In the genomic region with DNA sequence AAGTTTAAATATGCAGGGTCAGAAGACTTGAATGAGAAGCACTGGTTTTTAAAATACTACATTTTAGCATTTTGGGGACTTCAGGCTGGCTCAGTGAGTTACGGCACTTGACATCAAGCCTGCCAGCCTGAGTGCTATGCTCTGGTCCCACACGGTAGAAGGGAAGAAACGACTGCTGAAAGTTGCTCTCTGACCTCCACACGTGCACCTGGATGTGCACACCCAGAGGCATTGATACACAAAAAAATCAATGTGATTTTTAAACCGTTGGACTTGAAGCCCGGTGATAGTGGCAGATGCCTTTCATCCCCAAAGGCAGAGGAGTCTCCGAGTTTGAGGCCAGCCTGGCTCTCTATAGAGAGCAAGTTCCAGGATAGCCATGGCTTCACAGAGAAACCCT, we compare ENCODE assay signal across 22 mouse cellular contexts. TPM values are rescaled to one million over a fixed set of nuclear protein-coding genes. Genes with fewer than 3 reads are reported as not detected.
"Had no signal": no experiment of that assay in that cellular context is flagged by ENCODE, and none has a peak within 500 bp of the region (broad histone marks: within the 10 kb centered on the region; RNA-seq: fewer than 3 reads in every experiment).

No protein-coding gene starts in this region.

- DNase-seq: retina, postnatal 1 day; right cerebral cortex, adult 18-20 months; right cerebral cortex, postnatal 14 days; right cerebral cortex, postnatal 25 days; right cerebral cortex, postnatal 4 days; spleen, adult 18-20 months; thymus, adult 18-20 months; thymus, adult 2 months; thymus, postnatal 14 days; thymus, postnatal 25 days; thymus, postnatal 36 days; thymus, postnatal 4 days had no signal

- H3K4me2 ChIP-seq: neural tube, embryonic 13.5 days; neural tube, embryonic 15.5 days; stomach, embryonic 15.5 days had no signal

- H3K9ac ChIP-seq: neural tube, embryonic 13.5 days; neural tube, embryonic 15.5 days; stomach, embryonic 15.5 days had no signal

- H3K4me3 ChIP-seq: neural tube, embryonic 13.5 days; neural tube, embryonic 15.5 days; stomach, embryonic 15.5 days had no signal

- H3K27ac ChIP-seq: neural tube, embryonic 13.5 days; neural tube, embryonic 15.5 days; stomach, embryonic 15.5 days; stomach, postnatal 0 days had no signal

- H3K27me3 ChIP-seq: stomach, embryonic 15.5 days had no signal

- H3K9me3 ChIP-seq: neural tube, embryonic 13.5 days; neural tube, embryonic 15.5 days; stomach, embryonic 15.5 days had no signal

- H3K36me3 ChIP-seq: neural tube, embryonic 13.5 days; neural tube, embryonic 15.5 days; stomach, embryonic 15.5 days had no signal

RNA-seq across cellular contexts. Expression of a gene that starts 7.5 kb away (rescaled TPM):
- total RNA-seq: neutrophil, adult 5-6 weeks had no signal
- polyA plus RNA-seq: small intestine, adult 2 months; spleen, adult 2 months; stomach, embryonic 14.5 days; stomach, embryonic 16.5 days; stomach, postnatal 0 days; testis, adult 2 months had no signal
